Mouse (Mus musculus) left cerebral cortex, postnatal 10 days (tissue): ENCODE data around the gene Spry1. TPM values are rescaled to one million over a fixed set of nuclear protein-coding genes. Genes with fewer than 3 reads are reported as not detected.

Source experiments
- DNase-seq, 2 experiments: peaks; one replicate each; pipeline ENCODE4 v3.0.0; 2021 to 2022; ENCODE audit warnings: low spot score in 2 of 2, mixed read lengths in 1 of 2; ENCODE audit errors: extremely low spot score in 1 of 2
- intact Hi-C: fragments of 180-260 bp; cut with DNase I; formaldehyde crosslinking; loops from one replicate; pipeline ENCODE4 v1.15.1; 2025
- total RNA-seq, 2 experiments: library from RNA; stranded (reverse); gene quantifications; 2 replicates each; pipeline ENCODE4 v1.2.3; 2021

Gene Spry1
- total RNA-seq, 2 experiments from 2014 or later: 15.3 to 16.0 TPM

GRCm38 (mm10) chr3:37666291-37667118 lies 26.8 kb downstream of the Spry1 start:
- intact Hi-C loops: no loop called here
- no peak for DNase-seq

GRCm38 (mm10) chr3:37667119-37667467 lies 27.3 kb downstream of the Spry1 start:
- intact Hi-C loops: no loop called here
- DNase-seq: no peak

GRCm38 (mm10) chr3:37667736-37668135 lies 28.0 kb downstream of the Spry1 start:
- intact Hi-C loops: no loop called here

GRCm38 (mm10) chr3:37668652-37669051 lies 28.9 kb downstream of the Spry1 start:
- intact Hi-C loops: no loop called here
- no peak for DNase-seq

More at GRCm38 (mm10) chr3:37667736-37668135, 28.0 kb downstream of the Spry1 start:
- no peak for DNase-seq

- no peak for DNase-seq
- intact Hi-C loops: no loop called here
Measured at GRCm38 (mm10) chr3:37669100-37669499, 29.4 kb downstream of the Spry1 start.

GRCm38 (mm10) chr3:37672266-37673040 lies 32.7 kb downstream of the Spry1 start:
- no peak for DNase-seq
- intact Hi-C loops: no loop called here

- intact Hi-C loops: no loop called here
- no peak for DNase-seq
Measured at GRCm38 (mm10) chr3:37673513-37674261, 33.9 kb downstream of the Spry1 start.

GRCm38 (mm10) chr3:37675056-37675525 lies 35.3 kb downstream of the Spry1 start:
- no peak for DNase-seq
- intact Hi-C loops: no loop called here

GRCm38 (mm10) chr3:37676291-37676690 lies 36.5 kb downstream of the Spry1 start:
- DNase-seq: no peak
- intact Hi-C loops: no loop called here

- intact Hi-C loops: no loop called here
Measured at GRCm38 (mm10) chr3:37686219-37686618, 46.5 kb downstream of the Spry1 start.

GRCm38 (mm10) chr3:37686751-37687150 lies 47.0 kb downstream of the Spry1 start:
- DNase-seq: no peak

More at GRCm38 (mm10) chr3:37686219-37686618, 46.5 kb downstream of the Spry1 start:
- DNase-seq: no peak

GRCm38 (mm10) chr3:37687158-37687980 lies 47.6 kb downstream of the Spry1 start:
- DNase-seq: peak; percentile 13 to 81
- intact Hi-C loops: no loop called here

More at GRCm38 (mm10) chr3:37686751-37687150, 47.0 kb downstream of the Spry1 start:
- intact Hi-C loops: no loop called here

- intact Hi-C loops: no loop called here
- DNase-seq: no peak
Measured at GRCm38 (mm10) chr3:37692945-37693344, 53.2 kb downstream of the Spry1 start.

GRCm38 (mm10) chr3:37693552-37693951 lies 53.8 kb downstream of the Spry1 start:
- intact Hi-C loops: no loop called here
- no peak for DNase-seq

Other genes starting within 250 kb of the Spry1 start
- 10 to 100 TPM; 17.8 to 24.8 TPM for gene Spata5, start 220.1 kb upstream of the Spry1 start, total RNA-seq
- 1 to 10 TPM; 8.1 to 8.8 TPM for gene Nudt6, start 219.7 kb upstream of the Spry1 start, total RNA-seq
- 1 to 10 TPM; 2.1 to 4.1 TPM for gene Gm5148, start 84.5 kb downstream of the Spry1 start, total RNA-seq